Mouse (Mus musculus) stomach, postnatal 0 days (tissue): Measurements from ENCODE around the gene Mmadhc. TPM values are rescaled to one million over a fixed set of nuclear protein-coding genes. Genes with fewer than 3 reads are reported as not detected.

Source experiments
- ATAC-seq: fragments of 200-750 bp; cut with Nextera tagmentation; 2 replicates; pipeline ENCODE4 v1.8.0; 2017; ENCODE audit not compliant: low FRiP score, low TSS enrichment
- DNase-seq: peaks from one replicate; pipeline ENCODE4 v3.0.0-alpha.2; 2016; ENCODE audit warnings: low spot score
- H3K27ac ChIP-seq: fragments of 300-500 bp; sonication (generic); replicated peaks from 2 replicates; pipeline ENCODE4 v1.5.1; 2014; ENCODE audit warnings: mild to moderate bottlenecking, control low read depth
- H3K27me3 ChIP-seq: fragments of 300-500 bp; sonication (generic); 2 replicates; pipeline ENCODE4 v1.6.1; 2014; ENCODE audit warnings: low read length; ENCODE audit not compliant: control insufficient read depth, insufficient read depth
- H3K36me3 ChIP-seq: fragments of 300-500 bp; sonication (generic); 2 replicates; pipeline ENCODE4 v1.6.1; 2014; ENCODE audit warnings: low read length, mixed read lengths; ENCODE audit not compliant: control insufficient read depth, insufficient read depth
- H3K4me1 ChIP-seq: fragments of 300-500 bp; sonication (generic); replicated peaks from 2 replicates; pipeline ENCODE4 v1.6.1; 2014; ENCODE audit warnings: antibody characterized with exemption; ENCODE audit not compliant: control insufficient read depth, insufficient read depth
- H3K4me2 ChIP-seq: fragments of 300-500 bp; sonication (generic); replicated peaks from 2 replicates; pipeline ENCODE4 v1.6.1; 2014; ENCODE audit warnings: low read depth, mild to moderate bottlenecking, control low read depth, moderate library complexity
- H3K4me3 ChIP-seq: fragments of 300-500 bp; sonication (generic); 2 replicates; pipeline ENCODE4 v1.5.1; 2014; ENCODE audit warnings: low read depth, low read length, control low read depth
- H3K9ac ChIP-seq: fragments of 300-500 bp; sonication (generic); 2 replicates; pipeline ENCODE4 v1.6.1; 2014; ENCODE audit warnings: mild to moderate bottlenecking, low read length, control low read depth, mixed read lengths
- H3K9me3 ChIP-seq: fragments of 300-500 bp; sonication (generic); 2 replicates; pipeline ENCODE4 v1.6.1; 2016; ENCODE audit warnings: low read length; ENCODE audit not compliant: control insufficient read depth
- CTCF ChIP-seq: IDR thresholded peaks from 2 replicates; pipeline ENCODE4 v1.5.1; 2016; ENCODE audit warnings: antibody characterized with exemption, low read depth, mild to moderate bottlenecking, moderate library complexity
- EP300 ChIP-seq: optimal IDR thresholded peaks from 2 replicates; pipeline ENCODE3; 2016; ENCODE audit warnings: antibody characterized with exemption
- WGBS: fragments of 180-500 bp; shearing (Covaris S2); extraction: QIAGEN DNeasy Blood & Tissue Kit; methylation state at CpG from one replicate; pipeline ENCODE4 v1.1.7; 2014; 5-methylcytosine and 5-hydroxymethylcytosine counted together
- polyA plus RNA-seq: library from polyadenylated mRNA; unstranded; fragments of >200 nt; fragmentation: Nextera tagmentation; extraction: Ambion mirVana; gene quantifications from 2 replicates; pipeline ENCODE4 v1.2.1, GENCODE M21; 2015

Mmadhc gene
- polyA plus RNA-seq, 1 experiment from 2014 or later, result 147 TPM

DNA sequence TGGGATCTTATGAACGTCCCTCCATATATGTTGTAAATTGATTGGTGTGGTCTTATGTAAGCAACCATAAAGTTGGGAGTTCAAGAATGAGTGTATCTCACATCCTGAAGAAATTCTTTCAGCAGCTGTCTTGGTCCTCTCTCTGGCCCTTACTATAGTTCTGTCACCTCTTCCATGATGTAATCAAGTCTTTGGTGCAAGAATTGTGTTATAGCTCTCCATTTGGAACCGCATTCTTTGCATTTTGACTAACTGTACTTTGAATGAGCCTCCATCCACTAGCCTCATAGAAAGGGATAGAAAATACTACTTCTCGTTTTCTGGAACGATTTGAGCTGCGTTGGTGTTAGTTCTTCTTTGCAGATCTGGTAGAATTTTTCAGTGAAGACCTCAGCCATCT is 41.6 kb downstream of the Mmadhc start:
- TF ChIP-seq CTCF (no peak), EP300 (no peak)
- no peak for ATAC-seq
- H3K27me3 ChIP-seq, result no peaks in the 10 kb centered on the region
- no peak overlapping the region for H3K4me3 ChIP-seq
- DNase-seq, result no peak
- H3K27ac ChIP-seq, result no peak overlapping the region
- 85% methylated on average over 5 of the region's 5 CpGs for WGBS
- no peak overlapping the region for H3K9ac ChIP-seq
- no peaks in the 10 kb centered on the region for H3K9me3 ChIP-seq
- no peaks in the 10 kb centered on the region for H3K36me3 ChIP-seq
- no peaks in the 10 kb centered on the region for H3K4me1 ChIP-seq
- H3K4me2 ChIP-seq, result no peak overlapping the region

DNA sequence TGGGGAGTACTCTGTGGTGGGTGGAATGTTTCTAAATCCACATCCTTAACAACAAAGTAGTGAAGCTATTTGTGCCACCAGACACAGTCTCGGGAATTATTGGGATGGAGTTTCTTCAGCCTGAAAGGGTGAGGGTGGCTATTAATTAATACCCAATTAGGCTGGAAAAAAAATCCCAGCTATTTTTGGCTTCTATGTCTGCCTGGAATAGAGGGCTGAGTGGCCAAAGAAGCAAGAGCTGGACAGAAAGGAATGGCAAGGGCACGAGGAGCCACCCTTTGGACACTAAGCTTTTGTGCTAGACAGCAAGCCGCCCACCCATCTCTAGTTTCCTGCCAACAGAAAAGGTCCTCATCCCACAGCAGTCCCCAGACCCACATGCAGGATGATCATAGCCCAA is 48.0 kb downstream of the Mmadhc start:
- DNase-seq, result no peak
- H3K27me3 ChIP-seq, result no peaks in the 10 kb centered on the region
- H3K9ac ChIP-seq, result no peak overlapping the region
- no peak overlapping the region for H3K4me2 ChIP-seq
- H3K4me3 ChIP-seq, result no peak overlapping the region
- 75% methylated on average over 3 of the region's 3 CpGs for WGBS
- H3K36me3 ChIP-seq, result no peaks in the 10 kb centered on the region
- no peaks in the 10 kb centered on the region for H3K4me1 ChIP-seq
- TF ChIP-seq EP300 (no peak), CTCF (no peak)
- no peak for ATAC-seq
- H3K9me3 ChIP-seq, result no peaks in the 10 kb centered on the region
- no peak overlapping the region for H3K27ac ChIP-seq

DNA sequence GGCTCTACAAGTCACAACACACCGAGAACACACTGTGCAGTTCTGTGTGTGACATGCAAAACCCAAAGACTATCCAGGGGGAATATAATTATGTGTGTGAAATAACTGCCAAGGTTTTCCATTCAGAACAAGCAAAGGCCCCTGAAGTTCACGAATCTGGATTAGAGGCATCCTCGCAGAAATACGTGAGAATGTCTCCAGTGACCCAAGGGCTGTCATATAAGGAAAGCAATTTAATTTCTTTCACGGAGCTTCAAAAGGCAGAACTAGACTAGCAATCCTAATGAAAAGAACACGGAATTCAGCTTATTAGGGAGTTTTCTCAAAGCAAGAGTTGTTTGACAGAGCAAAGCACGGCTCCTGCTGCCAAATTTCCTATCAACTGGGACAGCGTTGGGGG is 63.1 kb downstream of the Mmadhc start:
- no peak for DNase-seq
- Histone ChIP-seq H3K27ac (no peak overlapping the region), H3K4me2 (no peak overlapping the region), H3K4me1 (no peaks in the 10 kb centered on the region), H3K36me3 (no peaks in the 10 kb centered on the region), H3K4me3 (no peak overlapping the region), H3K27me3 (no peaks in the 10 kb centered on the region), H3K9me3 (no peaks in the 10 kb centered on the region), H3K9ac (no peak overlapping the region)
- 59% methylated on average over 8 of the region's 8 CpGs for WGBS
- TF ChIP-seq EP300 (no peak), CTCF (no peak)
- ATAC-seq, result no peak

Other genes starting within 250 kb of the Mmadhc start
- 15.9 and 18.8 TPM in 2 replicates for gene Lypd6, start 230.4 kb downstream of the Mmadhc start, polyA plus RNA-seq